Mouse (Mus musculus): ENCODE measurements at regions not wholly inside any gene's neighbourhood (a gene's known extent, or its start where the extent isn't known, plus 50 kb on each side); places are given as distances from the start of the nearest gene placed in this dataset.

DNA sequence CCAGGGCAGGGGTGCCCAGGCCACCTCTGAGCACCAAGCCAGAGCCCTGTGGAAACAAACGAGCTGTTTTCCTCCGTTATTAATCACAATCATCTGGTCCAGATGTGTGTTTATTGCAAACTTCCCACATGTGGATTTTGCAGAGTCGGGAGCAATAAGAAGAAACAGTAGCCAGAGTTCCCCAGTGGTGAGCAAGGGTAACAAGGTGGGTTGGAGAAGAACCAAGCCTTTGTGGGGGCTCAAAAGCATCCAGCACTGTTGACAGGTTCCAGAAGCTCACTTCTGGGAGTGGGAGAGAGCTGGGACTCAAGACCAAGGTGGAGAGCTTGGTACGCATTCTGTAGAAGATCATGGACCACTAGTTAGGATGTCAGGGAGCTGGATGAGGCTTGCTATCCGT is 63.6 kb downstream of the Hif1an start:
- no peak for ATAC-seq (replicated peaks in 1 of 2; ENCODE audit: insufficient read depth in 1 of 2, low FRiP score in 2 of 2, low TSS enrichment in 1 of 2, low read depth in 1 of 2, poor library complexity in 2 of 2, severe bottlenecking in 2 of 2)

DNA sequence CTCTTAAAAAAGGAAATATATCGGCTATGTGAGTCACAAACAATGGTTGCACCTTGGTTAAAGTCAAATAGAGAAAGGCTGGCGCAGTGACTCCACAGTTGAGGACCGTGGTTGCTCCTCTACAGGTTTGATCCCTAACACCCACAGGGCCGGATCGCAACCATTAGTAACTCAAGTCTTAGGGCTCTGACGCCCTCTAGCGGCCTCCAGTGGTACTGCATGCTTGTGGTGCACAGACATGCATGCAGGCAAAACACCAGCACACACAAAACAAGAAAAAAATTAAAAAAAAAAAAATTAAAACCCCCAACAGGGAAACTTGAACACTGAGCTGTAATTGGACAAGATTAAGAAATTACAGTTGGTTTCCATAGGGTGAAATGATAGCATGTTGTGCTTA is 67.1 kb downstream of the Hif1an start:
- no peak for ATAC-seq (replicated peaks in 1 of 2; ENCODE audit: insufficient read depth in 1 of 2, low FRiP score in 2 of 2, low TSS enrichment in 1 of 2, low read depth in 1 of 2, poor library complexity in 2 of 2, severe bottlenecking in 2 of 2)

- no peak for ATAC-seq (replicated peaks in 1 of 2; ENCODE audit: insufficient read depth in 1 of 2, low FRiP score in 2 of 2, low TSS enrichment in 1 of 2, low read depth in 1 of 2, poor library complexity in 2 of 2, severe bottlenecking in 2 of 2)
Measured at GRCm38 (mm10) chr19:44631356-44632007, 68.8 kb downstream of the Hif1an start.

DNA sequence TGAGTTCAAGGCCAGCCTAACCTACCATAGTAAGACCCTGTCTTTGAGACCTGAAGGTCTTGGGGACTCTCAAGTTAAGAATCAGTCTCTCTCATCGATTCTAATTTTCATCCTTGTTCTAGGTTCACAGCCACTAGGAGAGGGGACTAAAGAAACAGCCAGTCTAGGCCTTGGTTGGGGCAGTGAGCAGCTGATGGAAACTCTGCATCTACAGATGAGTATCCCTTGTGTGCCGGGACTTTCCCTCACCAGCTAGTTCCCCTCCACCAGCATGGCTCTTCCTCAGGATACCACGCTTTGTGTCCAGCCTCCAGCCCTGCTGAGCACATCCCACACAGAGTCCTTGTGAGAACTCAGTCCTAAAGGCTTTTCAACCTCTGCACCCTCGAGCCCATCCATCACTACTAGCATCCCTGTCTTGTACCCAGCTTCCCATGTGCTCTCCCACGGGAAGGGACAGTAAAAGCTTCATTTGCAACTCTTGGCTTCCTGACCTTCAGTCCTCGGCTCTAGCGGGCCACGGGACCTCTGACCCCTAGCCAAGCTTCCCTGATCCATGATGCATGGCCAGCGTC is 74.6 kb downstream of the Hif1an start:
- no peak for ATAC-seq (replicated peaks in 1 of 2; ENCODE audit: insufficient read depth in 1 of 2, low FRiP score in 2 of 2, low TSS enrichment in 1 of 2, low read depth in 1 of 2, poor library complexity in 2 of 2, severe bottlenecking in 2 of 2)

DNA sequence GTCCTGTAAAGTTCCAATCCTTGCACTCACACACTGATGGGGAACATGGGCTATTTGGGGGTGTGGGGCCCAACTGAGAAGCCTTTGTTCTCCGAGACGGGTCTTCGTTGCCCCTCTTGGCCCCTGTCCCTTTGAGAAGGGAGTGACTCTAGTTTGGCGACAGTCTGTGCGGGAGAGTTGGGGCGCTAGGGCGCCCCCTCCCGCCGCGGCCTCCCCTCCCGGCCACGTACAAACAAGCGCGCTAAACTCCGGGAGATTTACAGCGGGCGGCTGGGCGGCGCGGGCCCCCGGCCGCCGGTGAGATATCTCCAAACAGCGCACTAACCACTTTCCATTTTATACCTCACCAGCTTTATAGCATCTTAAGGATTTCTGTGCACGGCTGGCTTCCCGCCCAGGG is 77.4 kb downstream of the Hif1an start:
- no peak for ATAC-seq (replicated peaks in 1 of 2; ENCODE audit: insufficient read depth in 1 of 2, low FRiP score in 2 of 2, low TSS enrichment in 1 of 2, low read depth in 1 of 2, poor library complexity in 2 of 2, severe bottlenecking in 2 of 2)

DNA sequence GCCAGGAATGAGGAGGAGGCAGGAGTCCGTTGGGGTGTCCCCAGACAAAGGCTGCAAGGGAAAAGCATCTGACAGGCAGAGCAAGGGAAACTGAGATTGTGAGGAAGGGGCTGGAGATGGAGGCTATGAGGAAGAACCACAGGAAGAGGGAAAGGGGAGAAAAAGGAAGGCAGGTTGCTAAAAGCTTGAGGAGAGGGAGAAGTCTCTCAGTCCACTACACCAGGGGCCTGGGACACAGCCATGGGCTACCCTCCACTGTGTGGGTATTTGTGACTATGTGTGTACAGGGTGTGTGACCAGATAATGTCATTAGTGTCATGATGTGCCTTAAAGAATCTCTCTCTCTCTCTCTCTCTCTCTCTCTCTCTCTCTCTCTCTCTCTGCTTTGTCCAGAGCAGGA is 77.9 kb downstream of the Hif1an start:
- ATAC-seq (replicated peaks in 1 of 2; ENCODE audit: insufficient read depth in 1 of 2, low FRiP score in 2 of 2, low TSS enrichment in 1 of 2, low read depth in 1 of 2, poor library complexity in 2 of 2, severe bottlenecking in 2 of 2): no peak

DNA sequence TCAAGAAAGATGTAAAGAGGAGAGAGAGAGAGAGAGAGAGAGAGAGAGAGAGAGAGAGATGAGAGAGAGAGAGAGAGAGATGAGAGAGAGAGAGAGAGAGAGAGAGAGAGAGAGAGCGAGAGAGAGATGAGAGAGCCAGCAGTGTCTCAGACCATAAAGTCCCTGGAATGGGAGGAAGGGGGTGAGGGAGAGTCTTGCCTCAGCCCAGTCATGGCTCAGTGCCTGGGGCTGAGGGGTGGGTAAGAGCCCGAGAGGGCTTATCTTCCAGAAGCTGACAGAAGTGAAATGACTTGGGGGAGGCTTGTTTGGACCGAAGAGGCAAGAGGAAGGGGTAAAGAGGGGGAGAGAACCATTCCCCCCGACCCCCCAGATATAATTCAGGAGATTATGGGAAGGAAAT is 79.6 kb downstream of the Hif1an start:
- ATAC-seq (replicated peaks in 1 of 2; ENCODE audit: insufficient read depth in 1 of 2, low FRiP score in 2 of 2, low TSS enrichment in 1 of 2, low read depth in 1 of 2, poor library complexity in 2 of 2, severe bottlenecking in 2 of 2): no peak

DNA sequence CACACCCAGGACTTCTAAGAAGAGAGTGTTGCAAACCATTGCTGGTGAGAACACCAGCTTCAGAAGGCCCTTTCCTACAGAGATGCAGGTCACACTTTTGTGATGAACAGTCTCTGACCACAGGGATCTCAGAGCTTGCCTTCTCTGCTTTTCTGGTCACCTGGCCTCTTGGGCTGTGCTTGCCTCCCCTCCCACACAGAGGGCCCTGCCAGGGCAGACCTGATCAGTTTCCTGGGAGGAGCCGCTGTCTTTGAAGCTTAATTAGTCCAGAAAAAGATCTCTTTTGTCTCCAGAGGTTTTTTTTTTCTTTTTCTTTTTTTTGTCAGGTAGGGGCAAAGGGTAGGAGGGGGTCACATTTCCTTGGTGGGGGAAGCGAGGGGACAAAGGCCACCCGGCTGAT is 81.7 kb downstream of the Hif1an start:
- no peak for ATAC-seq (replicated peaks in 1 of 2; ENCODE audit: insufficient read depth in 1 of 2, low FRiP score in 2 of 2, low TSS enrichment in 1 of 2, low read depth in 1 of 2, poor library complexity in 2 of 2, severe bottlenecking in 2 of 2)

DNA sequence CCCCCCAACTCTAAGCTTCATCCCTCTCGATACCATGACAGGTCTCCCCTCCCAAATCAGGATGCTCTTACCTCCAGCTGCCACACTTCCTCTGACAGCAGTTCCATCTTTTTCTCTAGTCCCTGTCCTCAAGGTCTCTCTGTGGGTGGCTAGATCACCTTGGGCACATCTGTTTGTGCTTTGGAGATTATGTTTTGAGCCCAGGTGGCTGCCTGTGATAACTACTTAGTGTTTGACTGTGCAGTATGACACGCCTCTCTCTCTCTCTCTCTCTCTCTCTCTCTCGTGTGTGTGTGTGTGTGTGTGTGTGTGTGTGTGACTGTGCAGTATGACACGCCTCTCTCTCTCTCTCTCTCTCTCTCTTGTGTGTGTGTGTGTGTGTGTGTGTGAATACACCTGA is 82.3 kb downstream of the Hif1an start:
- ATAC-seq (replicated peaks in 1 of 2; ENCODE audit: insufficient read depth in 1 of 2, low FRiP score in 2 of 2, low TSS enrichment in 1 of 2, low read depth in 1 of 2, poor library complexity in 2 of 2, severe bottlenecking in 2 of 2): no peak

DNA sequence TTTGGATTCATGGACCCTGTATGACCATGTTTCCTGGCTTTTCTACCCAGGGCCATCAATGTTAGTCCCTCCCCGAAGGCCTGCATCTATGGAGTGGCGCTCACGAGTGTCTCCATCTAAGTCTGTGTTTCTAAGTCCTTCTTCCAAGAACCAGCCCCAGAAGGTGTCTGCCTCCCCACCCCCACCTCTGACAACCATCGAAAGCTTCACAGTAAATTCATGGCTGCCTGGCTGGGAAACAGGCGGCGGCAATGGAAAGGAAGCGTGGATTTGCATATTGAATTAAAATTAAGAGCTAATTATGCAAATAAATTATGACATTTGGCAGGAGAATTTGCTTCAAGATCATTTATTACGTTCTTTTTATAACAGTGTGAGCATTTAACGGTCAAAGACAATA is 83.9 kb downstream of the Hif1an start:
- no peak for ATAC-seq (replicated peaks in 1 of 2; ENCODE audit: insufficient read depth in 1 of 2, low FRiP score in 2 of 2, low TSS enrichment in 1 of 2, low read depth in 1 of 2, poor library complexity in 2 of 2, severe bottlenecking in 2 of 2)

DNA sequence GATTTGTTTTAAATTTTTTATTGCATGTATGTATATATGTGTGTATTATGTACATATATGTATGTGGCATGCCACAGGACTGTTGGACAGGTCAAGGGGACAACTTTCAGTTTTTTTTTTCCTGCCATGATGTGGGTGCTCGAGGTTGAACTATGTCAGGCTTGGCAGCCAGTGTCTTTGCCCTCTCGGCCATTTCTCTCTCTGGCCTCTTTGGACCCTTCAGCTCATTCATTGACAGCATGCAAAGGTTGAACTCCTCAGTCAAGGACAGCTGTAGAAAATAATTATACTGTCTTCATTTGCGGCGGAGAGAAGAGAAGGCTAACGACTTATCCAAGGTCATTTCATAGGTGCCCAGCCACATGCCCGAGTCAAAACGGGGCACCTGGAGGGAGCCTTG is 86.6 kb downstream of the Hif1an start:
- no peak for ATAC-seq (replicated peaks in 1 of 2; ENCODE audit: insufficient read depth in 1 of 2, low FRiP score in 2 of 2, low TSS enrichment in 1 of 2, low read depth in 1 of 2, poor library complexity in 2 of 2, severe bottlenecking in 2 of 2)

DNA sequence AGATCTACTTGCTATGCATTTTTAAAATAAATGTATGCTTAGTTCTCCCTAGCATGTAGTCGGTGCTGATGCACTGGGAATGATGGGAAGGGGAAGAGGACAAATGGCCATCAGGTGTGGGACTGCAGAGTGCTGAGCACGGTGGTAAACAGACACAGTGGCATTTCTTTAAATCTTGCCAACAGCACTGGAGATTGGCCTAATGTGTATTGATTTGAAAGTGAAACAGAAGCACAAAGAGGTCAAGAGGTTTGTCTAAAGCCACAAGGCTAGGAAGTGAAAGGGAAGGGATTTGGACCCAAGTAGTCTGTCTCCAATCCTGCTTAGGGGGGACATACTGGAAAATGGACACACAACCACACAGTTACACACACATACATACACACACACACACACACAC is 88.2 kb downstream of the Hif1an start:
- ATAC-seq (replicated peaks in 1 of 2; ENCODE audit: insufficient read depth in 1 of 2, low FRiP score in 2 of 2, low TSS enrichment in 1 of 2, low read depth in 1 of 2, poor library complexity in 2 of 2, severe bottlenecking in 2 of 2): no peak

GRCm38 (mm10) chr19:44651605-44652004 is 89.0 kb downstream of the Hif1an start:
- no peak for ATAC-seq (replicated peaks in 1 of 2; ENCODE audit: insufficient read depth in 1 of 2, low FRiP score in 2 of 2, low TSS enrichment in 1 of 2, low read depth in 1 of 2, poor library complexity in 2 of 2, severe bottlenecking in 2 of 2)

DNA sequence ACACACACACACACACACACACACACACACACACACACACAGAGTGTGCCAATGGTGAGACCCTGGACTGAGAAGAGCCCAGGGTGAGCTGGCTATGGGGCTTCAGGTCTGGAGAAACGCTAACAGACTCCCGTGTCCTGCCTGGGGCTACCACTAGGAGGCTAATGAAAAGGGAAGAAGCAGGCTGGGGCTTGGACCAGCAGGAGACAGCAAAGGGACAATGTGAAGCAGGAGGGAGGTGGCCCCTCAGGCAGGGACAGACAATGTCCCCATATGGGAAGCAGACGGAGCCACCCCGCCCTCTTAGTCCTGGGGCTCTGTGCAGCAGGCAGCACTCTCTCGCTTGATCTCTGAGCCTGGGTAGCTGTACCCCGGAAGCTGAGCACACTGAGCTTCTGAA is 93.1 kb downstream of the Hif1an start:
- ATAC-seq (replicated peaks in 1 of 2; ENCODE audit: insufficient read depth in 1 of 2, low FRiP score in 2 of 2, low TSS enrichment in 1 of 2, low read depth in 1 of 2, poor library complexity in 2 of 2, severe bottlenecking in 2 of 2): peak; percentile 49 to 76; a peak in 3 of 4 replicates

GRCm38 (mm10) chr19:44659316-44659715 is 96.5 kb upstream of the Pax2 start:
- no peak for ATAC-seq (replicated peaks in 1 of 2; ENCODE audit: insufficient read depth in 1 of 2, low FRiP score in 2 of 2, low TSS enrichment in 1 of 2, low read depth in 1 of 2, poor library complexity in 2 of 2, severe bottlenecking in 2 of 2)

- ATAC-seq (replicated peaks in 1 of 2; ENCODE audit: insufficient read depth in 1 of 2, low FRiP score in 2 of 2, low TSS enrichment in 1 of 2, low read depth in 1 of 2, poor library complexity in 2 of 2, severe bottlenecking in 2 of 2): no peak
Measured at GRCm38 (mm10) chr19:44669535-44669958, 86.3 kb upstream of the Pax2 start.

- ATAC-seq (replicated peaks in 1 of 2; ENCODE audit: insufficient read depth in 1 of 2, low FRiP score in 2 of 2, low TSS enrichment in 1 of 2, low read depth in 1 of 2, poor library complexity in 2 of 2, severe bottlenecking in 2 of 2): no peak
Measured at GRCm38 (mm10) chr19:44674621-44675245, 81.1 kb upstream of the Pax2 start.

DNA sequence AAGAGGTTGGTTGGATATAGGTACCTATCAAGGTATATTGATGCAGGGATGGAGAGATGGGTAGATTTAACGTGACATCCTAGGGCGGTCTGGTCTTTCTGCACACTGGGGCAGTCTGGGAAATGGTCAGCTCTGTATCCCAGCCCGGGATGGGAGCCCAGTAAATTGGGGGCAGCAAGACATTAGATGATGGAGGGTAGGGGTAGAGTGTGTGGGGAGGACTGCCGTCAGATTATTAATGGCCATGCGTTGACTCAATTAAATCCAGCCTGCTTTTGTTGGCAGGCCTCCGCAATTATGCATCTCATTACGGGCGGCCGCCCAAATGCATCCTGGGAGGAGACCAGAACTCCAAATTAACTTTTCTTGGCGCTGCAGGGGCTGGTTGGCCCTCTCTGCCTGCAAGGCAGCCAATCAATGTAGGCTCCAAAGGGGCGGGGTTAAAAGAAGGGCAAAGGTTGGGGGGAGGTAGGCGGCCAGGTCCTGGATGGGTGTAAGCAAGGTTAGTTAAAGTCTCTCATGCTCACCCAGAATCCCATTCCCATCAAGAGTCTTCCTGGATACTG is 79.2 kb upstream of the Pax2 start:
- ATAC-seq (replicated peaks in 1 of 2; ENCODE audit: insufficient read depth in 1 of 2, low FRiP score in 2 of 2, low TSS enrichment in 1 of 2, low read depth in 1 of 2, poor library complexity in 2 of 2, severe bottlenecking in 2 of 2): no peak

- no peak for ATAC-seq (replicated peaks in 1 of 2; ENCODE audit: insufficient read depth in 1 of 2, low FRiP score in 2 of 2, low TSS enrichment in 1 of 2, low read depth in 1 of 2, poor library complexity in 2 of 2, severe bottlenecking in 2 of 2)
Measured at GRCm38 (mm10) chr19:44677295-44677694, 78.5 kb upstream of the Pax2 start.

Data from hematopoietic stem cell, adult 5-6 weeks (primary cell).